Mouse (Mus musculus) urinary bladder, postnatal 36 days (tissue): ENCODE results near the gene Esp1.
"Not testable (repeated sequence)": the region's sequence is repeated elsewhere in the genome, so short reads cannot be mapped to it uniquely, and the experiment has no call there.

Source experiments
- DNase-seq, 2 experiments: peaks; one replicate each; pipeline ENCODE4 v3.0.0; 2022; ENCODE audit warnings: low spot score in 2 of 2, mixed read lengths in 1 of 2

The Esp1 gene

DNA sequence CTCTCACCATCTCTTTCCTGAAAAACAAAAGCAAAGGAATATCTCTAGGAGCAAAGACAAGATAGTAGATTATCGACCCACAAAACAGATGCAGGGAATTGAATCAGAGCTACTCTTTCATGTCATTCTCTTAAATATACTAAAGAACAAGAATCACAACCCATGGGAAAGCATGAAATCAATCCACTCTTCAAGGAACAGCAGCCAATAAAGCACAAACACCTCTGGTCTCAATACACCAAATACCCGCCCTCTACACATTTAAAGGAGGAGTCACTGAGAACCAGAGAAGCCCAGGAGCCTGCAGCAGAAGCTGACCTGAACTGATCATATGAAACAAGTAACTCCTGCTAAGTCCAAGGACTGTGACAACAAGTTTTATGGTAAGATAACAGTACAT lies at the start of gene Esp1:
TSS of gene Esp1 (plus strand) at position 301 of the 400 bp plus-strand sequence.
- DNase-seq, result no peak

DNA sequence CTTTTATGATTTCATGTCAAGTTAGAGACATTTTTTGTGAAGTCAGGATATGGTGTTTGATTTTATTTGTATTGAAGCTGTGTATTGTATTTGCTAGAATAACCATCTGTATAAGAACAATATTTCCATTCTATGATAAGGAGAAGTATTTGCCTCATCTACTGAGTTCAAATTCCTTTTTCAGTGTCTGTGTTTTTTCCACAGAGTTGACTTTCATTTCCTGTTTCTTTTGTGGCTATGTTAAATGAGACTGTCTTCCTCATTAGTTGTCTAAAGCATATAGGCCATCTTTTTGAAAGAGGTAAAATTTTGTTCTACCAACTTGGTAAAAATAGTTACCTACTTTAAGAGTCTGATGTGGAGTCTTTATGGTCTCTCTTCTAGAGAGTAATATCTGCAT lies 10.6 kb upstream of the Esp1 start:
- DNase-seq, result no peak

DNA sequence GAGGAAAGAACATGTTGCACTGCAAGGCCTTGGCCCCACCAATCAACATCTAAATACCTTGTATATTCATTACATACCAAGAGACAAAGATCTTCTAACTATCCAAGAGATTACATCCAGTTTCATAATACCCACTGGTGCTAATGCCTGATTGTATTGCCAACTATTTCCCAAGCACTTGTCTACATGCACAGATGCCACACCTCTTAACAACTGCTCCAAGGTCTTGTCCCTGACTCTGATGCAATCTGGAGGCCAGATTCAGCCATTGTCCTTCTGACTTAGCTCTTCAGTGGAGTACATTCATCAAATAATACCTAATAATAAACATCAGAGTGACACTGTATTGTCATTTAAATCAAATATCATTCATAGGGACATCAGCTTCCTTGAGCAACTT lies 9.9 kb upstream of the Esp1 start:
- DNase-seq, result not testable (repeated sequence)

DNA sequence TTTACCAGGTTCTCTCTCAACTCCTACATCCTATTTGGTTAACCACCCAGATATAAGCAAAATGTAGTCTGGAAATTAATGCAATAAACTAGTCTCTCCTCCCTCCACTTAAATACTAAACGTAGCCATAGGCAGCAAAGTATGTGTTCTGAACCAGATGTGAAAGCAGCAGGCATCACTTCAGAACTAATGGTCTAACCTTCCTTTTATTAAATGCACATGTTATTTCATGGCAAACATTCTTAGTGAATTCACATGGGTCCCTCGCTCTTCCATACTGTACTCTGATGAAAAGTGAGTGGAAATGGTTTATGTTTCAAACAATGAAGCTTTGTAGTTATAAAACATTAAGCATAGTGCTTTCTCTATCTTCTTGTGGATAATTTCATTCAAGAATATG lies 4.4 kb downstream of the Esp1 start:
- no peak for DNase-seq

DNA sequence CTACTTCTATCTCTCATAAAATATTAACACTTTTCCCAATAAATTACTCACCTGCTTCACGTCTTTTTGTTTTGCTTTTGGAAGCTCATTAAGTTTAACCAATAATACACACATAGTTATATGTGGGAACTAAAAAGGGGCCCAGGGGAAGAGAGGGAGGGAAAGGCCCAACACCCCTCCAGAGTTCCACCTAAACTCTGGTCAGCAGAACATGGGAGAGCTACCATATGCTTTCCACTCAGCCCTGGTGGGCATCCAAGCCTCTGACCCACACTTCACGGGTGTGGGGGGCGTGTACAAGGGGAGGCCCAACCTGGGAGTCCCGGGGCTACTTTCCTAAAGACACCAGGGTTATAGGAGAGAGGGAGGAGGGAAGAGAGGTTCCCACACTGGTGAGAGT lies 4.8 kb downstream of the Esp1 start:
- DNase-seq, result no peak

DNA sequence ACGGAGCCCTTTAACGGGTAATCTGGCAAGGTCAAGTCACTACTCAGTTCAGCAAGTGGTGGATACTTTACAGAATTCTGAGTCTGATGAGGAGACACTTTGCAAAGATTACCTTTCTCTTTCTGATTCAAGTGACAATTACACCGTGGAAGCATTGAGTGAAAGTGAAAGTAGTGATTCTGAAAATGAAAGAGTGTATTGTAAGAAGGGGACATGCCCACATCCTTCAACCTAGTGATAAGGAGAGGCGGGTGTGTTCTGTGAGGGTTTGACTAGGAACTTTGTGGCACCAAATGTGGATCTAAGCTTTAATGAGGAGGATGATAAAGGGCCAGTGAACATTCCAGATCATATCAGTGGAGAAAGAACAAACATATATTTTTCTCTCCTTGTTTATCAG lies 36.7 kb downstream of the Esp1 start:
- DNase-seq, result no peak

DNA sequence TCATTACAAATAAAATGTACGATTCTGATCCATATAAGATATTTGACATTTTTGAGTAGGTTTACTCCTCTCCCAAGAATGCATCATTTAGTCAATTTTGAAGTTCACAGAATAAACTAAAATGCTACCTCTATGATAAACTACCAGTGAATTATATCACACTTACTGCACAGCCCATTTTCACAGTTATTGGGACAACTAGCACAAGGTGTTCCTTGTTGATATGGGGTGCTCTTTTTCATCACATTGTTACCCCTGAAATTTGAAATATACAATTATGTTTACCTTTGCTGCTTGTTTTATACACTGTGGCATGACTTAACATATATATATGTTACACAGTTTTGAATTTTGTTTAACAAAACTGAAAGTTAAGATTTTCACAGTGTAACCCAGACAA lies 40.2 kb downstream of the Esp1 start:
- DNase-seq, result no peak
